Mouse (Mus musculus) myocyte (in vitro differentiated cells): ENCODE data around the gene Dleu7.

Experiments
- MYOD1 ChIP-seq, 3 experiments: IDR thresholded peaks; one replicate each; pipeline ENCODE4 v1.6.1; 2011; ENCODE audit warnings: control low read depth in 2 of 3, low read depth in 2 of 3, mild to moderate bottlenecking in 2 of 3, moderate library complexity in 1 of 3; ENCODE audit not compliant: insufficient read length in 2 of 3, control insufficient read depth in 1 of 3
- POLR2A ChIP-seq: IDR thresholded peaks from one replicate; pipeline ENCODE4 v1.6.1; 2011; ENCODE audit warnings: low read depth, mild to moderate bottlenecking, control low read depth, moderate library complexity; ENCODE audit not compliant: insufficient read length
- POLR2AphosphoS2 ChIP-seq: IDR thresholded peaks from one replicate; pipeline ENCODE4 v1.6.1; 2011; ENCODE audit warnings: low read depth, control low read depth; ENCODE audit not compliant: insufficient read length
- USF1 ChIP-seq: IDR thresholded peaks from one replicate; pipeline ENCODE4 v1.6.1; 2011; ENCODE audit warnings: low read depth, mild to moderate bottlenecking, control low read depth, moderate library complexity

GRCm38 (mm10) chr14:62311672-62312071 is 18.8 kb upstream of the Dleu7 start:
- TF ChIP-seq POLR2A (no peak), POLR2AphosphoS2 (no peak), USF1 (no peak), MYOD1 (IDR thresholded peaks at IDR 0.05; ENCODE audit: control insufficient read depth in 1 of 3, insufficient read length in 2 of 3, low read depth in 2 of 3) (no peak)
